Mouse (Mus musculus) liver (tissue): Measurements from ENCODE around the gene Prkrip1.
"Not testable (repeated sequence)": the region's sequence is repeated elsewhere in the genome, so short reads cannot be mapped to it uniquely, and the experiment has no call there.

ENCODE experiments used
- DNase-seq: peaks from one replicate; pipeline ENCODE4 v3.0.0-alpha.2; 2020; ENCODE audit warnings: mixed read lengths

Prkrip1 gene

DNA sequence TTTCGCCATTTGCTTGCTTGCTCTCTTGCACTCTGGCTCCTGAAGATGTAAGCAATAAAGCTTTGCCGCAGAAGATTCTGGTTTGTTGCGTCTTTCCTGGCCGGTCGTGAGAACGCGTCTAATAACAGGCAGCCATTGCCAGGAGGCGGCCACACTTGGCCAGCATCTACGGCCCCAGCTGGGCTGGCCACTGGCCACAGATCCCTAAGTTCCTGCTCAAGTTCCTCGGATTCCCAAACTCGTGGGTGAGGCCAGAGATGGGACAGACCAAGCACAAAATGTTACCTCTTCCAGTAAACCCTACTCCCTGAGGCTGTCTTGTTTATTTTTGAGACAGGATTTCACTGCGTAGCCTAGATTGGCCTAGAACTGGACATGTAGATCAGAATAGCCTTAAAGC lies 38.7 kb downstream of the Prkrip1 start:
- DNase-seq, result not testable (repeated sequence)

DNA sequence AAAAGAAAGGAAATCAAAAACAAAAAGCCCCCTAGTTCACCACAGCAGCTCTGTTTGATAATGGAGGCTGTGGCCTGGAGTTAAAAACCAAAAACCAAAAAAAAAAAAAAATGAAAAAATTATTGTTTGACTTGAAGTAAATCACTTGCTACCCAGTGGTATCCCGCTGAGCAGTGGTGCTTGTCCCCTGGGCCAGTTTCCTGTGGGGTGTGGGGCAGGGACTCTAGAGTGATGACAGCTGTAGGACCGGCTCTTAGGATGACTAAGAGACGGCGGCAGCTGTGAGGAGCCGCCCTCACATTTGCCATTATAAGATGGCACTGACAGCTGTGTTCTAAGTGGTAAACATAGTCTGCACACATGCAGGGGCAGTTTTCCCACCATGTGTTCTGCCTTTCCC lies 43.4 kb downstream of the Prkrip1 start:
- no peak for DNase-seq

DNA sequence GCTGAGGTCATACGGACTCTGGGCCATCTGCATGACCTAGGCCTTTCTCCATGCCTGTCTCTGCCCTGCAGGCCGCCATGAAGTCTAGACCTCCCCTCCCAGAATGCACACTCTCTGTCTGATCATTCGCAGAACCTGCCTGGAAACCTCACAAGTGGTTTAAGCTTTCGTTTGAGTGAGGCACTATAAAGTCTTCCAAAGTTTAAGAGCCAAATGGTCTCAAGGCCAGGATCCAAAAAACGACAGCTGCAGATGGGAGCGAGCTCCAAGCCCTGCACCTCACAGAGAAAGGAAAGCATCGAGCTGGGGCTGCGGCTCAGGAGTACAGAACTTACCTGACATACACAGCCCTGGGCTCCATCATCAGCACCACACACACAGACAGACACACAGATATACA lies 46.4 kb downstream of the Prkrip1 start:
- no peak for DNase-seq

DNA sequence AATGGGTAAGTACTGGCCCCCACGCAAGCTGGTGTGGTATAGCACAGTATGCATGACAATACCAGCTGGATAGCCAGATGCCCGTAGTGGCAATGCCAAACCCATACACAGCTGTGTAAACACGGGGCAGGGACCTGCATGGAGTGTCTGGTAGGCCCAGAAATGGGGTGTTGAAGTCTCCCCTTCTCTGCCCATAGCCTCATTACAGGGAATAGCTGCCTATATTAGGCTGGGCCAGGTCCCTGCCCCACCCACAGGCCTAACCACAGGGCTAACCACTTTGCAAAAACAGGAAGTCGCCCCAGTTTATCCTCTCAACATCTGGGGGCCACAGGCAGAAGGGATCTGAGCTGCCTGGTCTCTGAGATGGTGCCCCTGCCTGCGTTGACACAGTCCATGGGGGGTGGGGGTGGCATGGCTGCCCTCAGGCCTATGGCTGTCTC lies 49.6 kb downstream of the Prkrip1 start:
- peak; percentile 28 for DNase-seq

DNA sequence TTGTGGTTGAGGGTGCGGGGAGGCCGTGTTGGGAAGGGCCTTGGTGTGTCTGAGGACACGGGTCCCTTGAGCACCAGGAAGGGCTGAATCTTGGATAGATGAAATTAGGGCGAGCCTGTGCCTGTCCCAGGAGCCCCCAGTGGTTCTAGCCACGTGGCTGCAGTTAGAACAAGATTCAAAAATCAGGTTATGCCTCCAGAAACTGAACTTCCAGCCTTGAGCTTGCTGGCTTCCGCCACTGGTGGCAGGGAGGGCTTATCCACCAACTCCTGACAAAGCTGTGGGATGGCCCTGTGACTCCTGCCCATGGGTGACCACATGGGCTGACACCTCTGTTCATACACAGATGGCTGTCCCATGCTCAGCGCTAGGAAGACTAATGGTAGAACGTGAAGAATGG lies 51.1 kb downstream of the Prkrip1 start:
- no peak for DNase-seq

DNA sequence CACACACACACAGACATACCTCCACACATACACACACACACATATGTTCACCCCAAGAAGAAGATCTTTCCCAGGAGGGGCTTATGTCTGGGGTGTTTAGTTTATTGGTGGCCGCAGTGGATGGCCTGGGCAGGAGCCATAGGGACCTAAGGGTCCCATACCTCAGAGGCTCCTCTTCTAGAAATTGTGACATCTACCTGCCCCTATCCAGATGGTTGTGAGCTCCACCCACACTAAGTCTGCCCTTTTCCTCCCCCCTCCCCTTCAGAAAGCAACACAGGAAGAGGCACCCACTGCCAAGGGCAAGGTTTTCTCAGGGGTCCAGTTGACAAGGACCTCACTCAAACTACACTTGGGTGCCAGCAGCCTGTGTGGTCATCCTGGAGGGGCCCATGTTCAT lies 51.8 kb downstream of the Prkrip1 start:
- DNase-seq, result no peak

DNA sequence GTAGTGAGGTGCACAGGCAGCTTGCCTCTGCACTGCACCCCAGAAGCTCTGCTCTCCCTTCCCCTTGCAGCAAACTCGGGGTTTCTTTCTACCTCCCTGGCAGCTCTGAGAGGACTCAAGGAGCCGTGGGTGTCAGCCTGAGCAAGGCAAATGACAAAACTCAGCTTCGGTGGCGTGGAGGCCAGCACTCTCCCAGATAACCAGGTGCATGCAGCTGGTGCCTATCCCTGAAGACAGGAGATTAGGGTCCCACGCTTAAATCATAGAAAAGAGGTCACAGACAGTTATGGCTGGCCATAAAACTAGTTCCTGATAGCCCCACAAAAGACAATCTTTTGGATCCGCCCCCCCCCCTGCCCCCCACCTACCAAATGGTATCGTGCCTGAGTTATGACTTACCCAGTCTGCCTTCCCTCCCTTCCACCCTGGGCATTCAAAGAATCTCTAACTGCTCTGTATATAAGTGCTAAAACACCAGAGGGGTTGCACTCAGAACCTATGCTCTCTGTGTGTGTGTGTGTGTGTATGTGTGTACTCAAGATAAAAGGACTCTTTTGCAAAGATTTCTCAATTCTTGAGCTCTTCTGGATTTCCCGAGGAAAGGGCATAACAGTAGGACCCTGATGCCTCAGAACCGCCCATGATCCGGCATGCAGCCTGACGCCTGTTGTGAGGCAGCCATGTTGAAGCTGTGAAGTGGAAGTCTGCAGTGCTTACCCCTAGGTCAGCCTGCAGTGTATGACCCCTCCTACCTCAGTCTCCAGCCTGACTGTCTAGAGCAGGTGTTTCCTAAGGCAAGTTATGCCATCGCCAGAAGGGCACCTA lies 53.9 kb downstream of the Prkrip1 start:
- DNase-seq, result peak; percentile 26

DNA sequence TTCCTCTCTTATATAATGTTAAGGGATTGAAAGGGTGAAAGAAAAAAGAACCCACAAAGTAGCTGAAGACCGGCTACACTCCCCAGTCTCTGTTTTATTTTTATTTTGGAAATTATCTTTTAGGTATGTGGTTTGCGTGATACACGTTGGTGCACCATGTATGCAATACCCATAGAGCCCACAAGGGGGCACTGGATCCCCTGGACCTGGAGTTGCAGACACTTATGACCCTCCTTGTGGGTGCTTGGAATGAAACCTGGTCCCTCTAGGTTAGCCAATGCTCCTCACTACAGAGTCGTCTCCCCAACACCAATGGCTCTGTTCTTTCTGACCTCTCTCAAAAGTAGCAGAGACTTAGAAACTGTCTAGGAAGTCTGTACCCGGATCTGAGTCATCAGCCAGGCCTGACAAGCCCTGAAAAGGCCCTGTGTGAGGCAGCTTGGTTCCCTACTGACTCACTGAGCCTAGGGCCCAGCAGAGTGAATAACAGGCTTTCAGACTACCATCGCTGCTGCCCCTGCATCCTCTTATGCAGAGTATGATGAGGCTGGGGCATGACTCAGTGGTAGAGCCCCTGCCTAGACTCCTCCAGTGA lies 55.5 kb downstream of the Prkrip1 start:
- peak; percentile 25 for DNase-seq

DNA sequence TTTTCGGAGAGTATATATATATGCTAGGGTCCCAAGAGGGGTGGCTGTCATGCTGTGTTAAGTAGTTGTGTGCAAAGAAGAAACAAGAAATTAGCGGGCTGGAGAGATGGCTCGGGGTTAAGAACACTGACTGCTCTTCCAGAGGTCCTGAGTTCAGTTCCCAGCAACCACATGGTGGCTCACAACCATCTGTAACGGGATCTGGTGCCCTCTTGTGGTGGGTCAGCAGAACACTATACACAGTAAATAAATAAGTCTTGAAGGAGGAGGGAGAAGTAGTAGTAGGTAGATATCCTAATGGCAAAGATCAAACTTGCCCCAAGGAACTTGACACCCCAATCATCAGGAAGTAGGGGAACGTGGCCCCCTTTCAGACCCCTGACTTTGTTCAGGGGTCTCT lies 56.0 kb downstream of the Prkrip1 start:
- DNase-seq, result no peak

DNA sequence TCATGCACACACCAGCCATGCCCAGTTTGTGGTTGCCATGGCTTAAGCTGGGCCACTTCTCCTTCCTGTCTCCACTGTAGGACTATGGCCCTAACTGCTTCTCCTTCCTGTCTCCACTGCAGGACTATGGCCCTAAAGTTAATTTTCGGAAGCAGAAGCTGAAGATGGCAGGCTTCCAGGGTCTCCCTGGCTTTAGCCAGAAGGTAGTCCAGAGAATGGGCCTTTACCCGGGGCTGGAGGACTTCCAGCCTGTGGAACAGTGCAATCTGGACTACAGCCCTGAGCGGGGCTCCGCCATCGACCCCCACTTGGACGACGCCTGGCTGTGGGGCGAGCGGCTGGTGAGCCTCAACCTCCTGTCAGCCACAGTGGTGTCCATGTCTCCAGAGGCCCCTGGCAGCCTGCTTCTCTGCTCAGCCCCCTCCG lies 58.7 kb downstream of the Prkrip1 start:
- DNase-seq, result no peak

DNA sequence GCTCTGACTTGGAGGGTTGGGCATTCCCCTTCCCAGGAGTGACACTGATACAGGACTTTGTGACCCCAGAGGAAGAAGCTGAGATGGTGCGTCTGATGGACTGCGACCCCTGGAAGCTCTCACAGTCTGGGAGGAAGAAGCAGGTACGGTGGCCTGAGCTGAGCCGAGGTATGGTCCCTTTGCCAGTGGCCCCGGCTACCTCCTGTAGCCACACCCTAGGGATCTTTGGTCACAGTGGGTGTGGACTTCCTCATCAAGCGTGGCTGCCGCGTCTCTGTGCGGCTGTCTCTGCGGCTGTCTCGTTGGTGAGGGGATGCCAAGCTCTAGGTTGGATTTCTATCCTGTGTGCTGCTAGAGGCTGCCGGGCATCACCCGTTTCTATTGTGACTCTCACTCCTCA lies 59.4 kb downstream of the Prkrip1 start:
- DNase-seq, result no peak

DNA sequence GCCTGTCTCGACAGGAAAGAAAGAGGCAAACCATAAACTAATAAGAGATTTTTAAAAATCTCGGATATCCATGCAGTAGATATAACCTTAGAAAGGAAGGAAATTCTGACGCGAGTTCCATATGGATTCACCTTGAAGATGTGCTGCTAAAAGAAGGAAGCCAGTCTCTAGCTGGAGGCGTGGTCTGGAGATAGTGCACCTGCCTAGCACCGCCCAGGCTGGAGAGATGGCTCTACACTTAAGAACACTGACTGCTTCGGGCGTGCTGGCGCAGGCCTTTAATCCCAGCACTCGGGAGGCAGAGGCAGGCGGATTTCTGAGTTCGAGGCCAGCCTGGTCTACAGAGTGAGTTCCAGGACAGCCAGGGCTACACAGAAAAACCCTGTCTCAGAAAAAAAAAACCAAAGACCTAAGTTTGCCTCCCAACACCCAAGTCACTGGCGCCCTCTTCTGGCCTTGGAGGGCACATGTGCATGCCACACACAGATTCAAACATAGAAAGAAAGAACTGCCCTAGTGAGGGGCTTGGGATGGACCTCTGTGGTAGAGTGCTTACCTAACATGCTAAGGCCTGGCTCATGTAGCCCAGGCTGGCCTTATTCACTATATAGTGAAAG lies 61.0 kb downstream of the Prkrip1 start:
- DNase-seq, result peak; percentile 76

DNA sequence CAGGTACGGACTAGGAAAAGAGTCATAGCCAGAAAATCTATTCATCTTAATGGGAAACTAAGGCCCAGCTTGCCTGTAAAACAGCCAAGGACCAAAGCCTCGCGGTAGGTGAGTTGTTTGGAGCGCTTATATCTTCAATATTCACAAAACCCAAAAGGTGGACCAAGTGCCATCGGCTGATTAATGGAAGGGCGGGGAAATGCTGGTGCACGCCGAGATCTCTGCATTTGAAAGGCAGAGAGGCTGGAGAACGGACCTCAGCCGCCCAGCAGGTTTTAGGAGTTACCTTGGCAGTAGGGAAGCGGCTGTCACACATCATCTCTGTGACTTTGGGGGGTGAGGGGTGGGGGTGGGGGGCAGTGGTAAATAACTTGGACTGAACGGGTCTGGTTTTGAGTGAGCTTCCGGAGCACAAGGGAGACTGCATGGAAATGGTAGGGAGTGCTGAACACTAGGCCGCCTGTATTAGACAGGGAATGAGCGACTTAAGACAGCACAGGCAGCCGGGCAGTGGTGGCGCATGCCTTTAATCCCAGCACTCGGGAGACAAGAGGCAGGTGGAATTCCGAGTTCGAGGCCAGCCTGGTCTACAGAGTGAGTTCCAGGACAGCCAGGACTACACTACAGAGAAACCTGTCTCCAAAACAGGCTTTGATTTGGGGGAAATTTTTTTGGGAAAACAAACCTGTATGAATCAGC lies 62.3 kb downstream of the Prkrip1 start:
- DNase-seq, result peak; percentile 26

DNA sequence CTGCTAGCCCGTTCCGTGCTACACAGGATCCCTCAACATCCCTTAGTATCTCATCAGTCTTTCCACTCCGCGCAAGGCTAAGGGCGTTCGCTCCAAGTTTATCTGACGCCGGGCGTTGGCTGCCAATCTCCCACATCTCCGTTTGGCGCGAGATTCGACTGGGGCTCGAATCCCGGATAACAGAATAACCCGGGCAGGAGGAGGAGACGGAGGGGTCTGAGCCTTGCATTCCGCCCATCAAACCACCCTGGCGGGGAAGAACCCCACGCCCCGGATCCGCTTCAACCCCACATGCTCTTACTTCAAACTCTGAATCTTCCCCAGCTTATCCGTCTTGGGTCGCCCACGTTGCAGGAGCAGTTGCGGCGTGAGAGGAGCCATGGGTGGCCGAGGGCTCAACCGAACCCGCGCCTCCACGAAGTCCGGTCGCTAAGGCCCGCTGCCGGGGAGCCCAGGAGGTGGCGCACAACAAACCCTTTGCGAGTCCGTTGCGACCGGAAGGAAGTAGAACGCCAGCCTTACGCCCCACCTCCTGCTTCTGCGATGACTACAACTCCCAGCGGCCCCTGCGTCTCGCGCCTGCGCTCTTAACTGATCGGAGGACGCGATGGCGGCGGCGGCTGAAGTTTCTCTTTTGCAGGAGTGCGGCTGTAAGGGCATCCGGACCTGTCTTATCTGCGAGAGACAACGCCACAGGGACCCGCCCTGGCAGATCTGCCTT lies 63.0 kb downstream of the Prkrip1 start, which contains the start of the genes Lrwd1 and Alkbh4:
Gene Lrwd1 (minus strand): TSS at position 504 of the 721 bp plus-strand sequence.
Gene Alkbh4 (plus strand): TSS at position 576 of the 721 bp plus-strand sequence.
- peak; percentile 97 for DNase-seq
